Mouse (Mus musculus): ENCODE measurements around the gene Pxdc1.

The Pxdc1 gene

DNA sequence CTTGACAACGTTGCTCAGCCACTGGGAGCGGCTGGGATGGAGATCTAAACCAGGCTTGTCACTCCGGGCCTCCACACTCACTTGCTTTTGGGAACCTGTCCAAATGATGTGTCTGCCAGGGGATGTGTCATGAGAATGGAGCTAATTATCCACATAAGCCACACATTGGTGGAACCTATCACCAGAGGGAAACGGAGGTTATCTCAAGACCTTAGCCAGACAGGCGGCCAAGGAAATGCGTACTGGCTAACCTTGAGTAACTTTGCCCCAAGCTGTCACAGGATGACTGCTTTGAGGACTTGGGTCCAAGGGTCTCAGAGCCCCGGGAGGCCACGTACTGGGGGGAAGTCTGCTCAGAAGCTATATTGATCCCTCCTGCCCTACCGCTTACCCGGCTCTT is 2.3 kb downstream of the Pxdc1 start:
- DNase-seq (ENCODE audit: low spot score): no peak

DNA sequence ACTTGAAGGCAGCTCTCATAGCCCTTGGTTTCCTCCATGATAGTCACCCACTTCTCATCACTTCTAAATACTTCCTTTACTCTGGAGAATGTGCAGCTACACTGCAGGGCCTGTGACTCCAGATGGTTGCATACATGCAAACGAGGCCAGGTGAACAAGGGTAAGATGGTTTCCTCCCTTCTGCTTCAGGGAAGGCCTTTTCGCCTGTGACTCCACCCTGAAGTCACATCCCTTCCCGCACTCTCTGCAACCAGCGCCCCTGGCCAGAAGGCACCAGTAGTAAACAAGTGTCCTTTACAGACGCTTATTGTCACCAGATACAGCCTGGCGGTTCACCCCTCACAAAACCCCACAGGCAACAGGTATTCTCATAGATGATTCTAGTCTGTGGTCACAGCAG is 2.9 kb downstream of the Pxdc1 start:
- no peak for DNase-seq (ENCODE audit: low spot score)

- DNase-seq (ENCODE audit: low spot score): no peak
Measured at GRCm38 (mm10) chr13:34647751-34648150, 5.5 kb downstream of the Pxdc1 start.

- no peak for DNase-seq (ENCODE audit: low spot score)
Measured at GRCm38 (mm10) chr13:34647221-34647620, 6.1 kb downstream of the Pxdc1 start.

DNA sequence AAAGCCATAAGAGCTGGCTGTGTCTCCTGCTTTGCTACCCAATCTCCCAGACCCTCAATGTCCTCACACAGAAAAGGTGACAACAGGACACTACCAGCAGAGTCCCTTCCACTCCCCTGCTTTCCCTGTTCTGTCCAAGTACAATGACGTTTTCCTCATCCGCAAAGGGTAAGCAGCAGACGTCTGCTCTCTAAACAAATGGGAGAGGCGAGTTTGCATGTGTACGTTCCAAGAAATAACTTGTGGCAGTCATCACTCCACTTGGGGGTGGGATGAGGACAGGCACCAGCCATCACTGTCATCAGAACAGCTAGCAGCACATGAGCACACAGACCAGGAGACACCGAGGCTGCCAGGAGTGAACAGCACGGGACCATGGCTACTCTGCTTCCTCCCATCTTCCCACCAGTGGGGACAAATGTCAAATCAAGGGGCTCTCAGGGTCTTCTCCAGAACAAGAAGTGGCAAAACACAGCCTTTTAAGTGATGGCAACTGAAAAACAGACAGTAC is 7.0 kb downstream of the Pxdc1 start:
- no peak for DNase-seq (ENCODE audit: low spot score)

GRCm38 (mm10) chr13:34645519-34645918 is 7.8 kb downstream of the Pxdc1 start:
- no peak for DNase-seq (ENCODE audit: low spot score)

GRCm38 (mm10) chr13:34644401-34644800 is 8.9 kb downstream of the Pxdc1 start:
- no peak for DNase-seq (ENCODE audit: low spot score)

DNA sequence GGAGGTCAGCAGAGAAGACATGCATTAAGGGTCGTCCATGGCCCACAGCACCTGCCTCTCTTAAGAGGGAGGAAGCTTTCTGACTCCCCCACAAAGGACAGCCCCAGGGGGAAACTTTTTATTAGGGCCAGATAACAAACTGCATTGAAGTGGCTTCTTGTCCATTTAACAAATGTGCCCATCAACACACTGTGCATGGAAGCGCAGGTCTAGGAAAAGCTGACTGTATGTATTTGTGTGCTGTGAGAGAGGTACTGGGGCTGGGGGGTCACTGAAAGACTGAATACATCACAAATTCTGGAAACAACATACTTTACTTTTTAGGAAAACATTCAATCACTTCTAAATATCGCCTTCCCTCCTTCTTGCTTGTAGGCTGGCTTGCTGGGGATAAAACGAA is 9.4 kb downstream of the Pxdc1 start:
- no peak for DNase-seq (ENCODE audit: low spot score)

DNA sequence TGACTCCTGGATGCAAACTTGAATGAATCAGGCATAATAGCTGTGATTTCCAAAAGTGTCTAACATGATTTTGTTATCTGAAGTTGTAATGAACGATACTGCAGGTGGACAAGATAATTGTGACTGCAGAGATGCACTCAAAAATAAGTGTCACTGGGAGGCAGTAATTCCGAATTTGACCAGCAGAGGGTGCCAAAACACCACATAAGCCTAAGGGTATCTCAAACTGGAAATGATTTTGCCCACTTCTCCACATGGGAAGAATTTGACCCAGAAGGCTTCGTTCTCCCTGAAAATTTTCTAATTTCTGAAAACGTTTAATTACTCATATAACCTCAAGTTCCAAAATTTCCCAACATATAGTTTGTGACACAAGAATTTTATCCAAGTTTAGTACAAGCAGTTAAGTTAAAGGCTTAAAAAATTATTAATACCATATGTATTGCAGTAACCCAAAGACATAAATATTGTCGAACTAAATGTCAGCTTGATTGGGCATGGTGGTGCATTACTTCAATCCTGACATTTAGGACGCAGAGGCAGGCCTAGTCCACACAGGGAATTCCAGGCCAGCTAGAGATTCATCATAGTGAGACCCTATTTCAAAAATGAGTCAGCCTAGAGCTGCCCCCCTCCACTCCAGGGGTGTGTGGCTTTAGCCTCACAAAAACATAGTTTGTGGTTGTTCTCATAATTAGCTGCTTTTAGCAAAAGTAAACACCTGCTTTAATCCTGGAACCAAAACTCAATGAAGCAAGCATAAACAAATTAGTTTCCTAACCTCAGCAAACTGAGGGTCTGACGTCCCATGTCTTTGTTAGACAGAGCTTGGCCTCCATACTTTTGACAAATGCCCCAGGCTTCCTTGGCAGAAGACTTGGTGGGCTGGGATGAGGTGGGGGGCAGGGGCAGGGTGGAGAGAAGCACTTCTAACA is 10.1 kb downstream of the Pxdc1 start:
- peak; percentile 43 for DNase-seq (ENCODE audit: low spot score)

- no peak for DNase-seq (ENCODE audit: low spot score)
Measured at GRCm38 (mm10) chr13:34641066-34641465, 12.2 kb downstream of the Pxdc1 start.

- DNase-seq (ENCODE audit: low spot score): no peak
Measured at GRCm38 (mm10) chr13:34635978-34636377, 17.3 kb downstream of the Pxdc1 start.

GRCm38 (mm10) chr13:34630319-34630718 is 23.0 kb downstream of the Pxdc1 start:
- no peak for DNase-seq (ENCODE audit: low spot score)

GRCm38 (mm10) chr13:34629741-34630140 is 23.5 kb downstream of the Pxdc1 start:
- no peak for DNase-seq (ENCODE audit: low spot score)

- DNase-seq (ENCODE audit: low spot score): no peak
Measured at GRCm38 (mm10) chr13:34627446-34627845, 25.8 kb downstream of the Pxdc1 start.

GRCm38 (mm10) chr13:34624414-34624813 is 28.9 kb downstream of the Pxdc1 start:
- DNase-seq (ENCODE audit: low spot score): no peak

DNA sequence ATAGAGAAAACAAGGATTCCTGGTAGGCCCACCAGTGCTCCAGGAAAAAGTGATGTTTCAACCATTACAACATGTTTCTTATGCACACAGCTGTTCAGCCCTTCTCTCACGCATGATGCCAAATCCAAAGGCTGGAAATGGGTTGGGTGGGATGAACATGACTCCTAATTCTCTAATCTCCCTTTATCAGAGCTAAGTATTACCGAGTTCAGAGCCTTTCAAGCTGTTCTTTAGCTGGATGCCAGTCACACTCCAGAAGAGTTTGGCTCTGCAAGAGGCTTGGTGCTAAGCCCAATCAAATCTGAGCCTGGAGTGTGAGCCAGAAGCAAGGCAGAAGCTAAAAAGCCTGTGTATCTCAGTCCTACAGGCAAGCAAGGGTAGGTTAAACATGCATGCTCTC is 40.9 kb downstream of the Pxdc1 start:
- DNase-seq (ENCODE audit: low spot score): no peak

GRCm38 (mm10) chr13:34609711-34610110 is 43.6 kb downstream of the Pxdc1 start:
- DNase-seq (ENCODE audit: low spot score): no peak

DNA sequence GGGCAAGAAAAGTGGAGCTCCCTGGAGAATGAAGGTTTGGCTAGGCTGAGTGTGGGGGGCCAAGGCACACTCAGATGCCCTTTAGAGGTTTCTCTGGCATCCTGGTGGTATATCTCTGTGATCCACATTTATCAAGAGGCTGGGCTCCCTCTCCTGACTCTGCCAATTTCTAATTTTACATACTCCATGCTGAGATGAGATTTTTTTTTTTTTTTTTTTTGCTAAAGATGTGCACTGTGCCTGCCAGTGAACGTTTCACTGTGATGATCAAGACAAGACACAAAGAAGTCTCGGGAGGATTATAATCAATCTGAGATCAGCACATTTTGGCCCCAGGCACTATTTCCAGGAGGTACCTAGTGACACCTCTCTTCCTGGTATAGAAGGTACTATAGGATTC is 46.2 kb downstream of the Pxdc1 start:
- DNase-seq (ENCODE audit: low spot score): no peak

GRCm38 (mm10) chr13:34605884-34606283 is 47.4 kb downstream of the Pxdc1 start:
- DNase-seq (ENCODE audit: low spot score): no peak

DNA sequence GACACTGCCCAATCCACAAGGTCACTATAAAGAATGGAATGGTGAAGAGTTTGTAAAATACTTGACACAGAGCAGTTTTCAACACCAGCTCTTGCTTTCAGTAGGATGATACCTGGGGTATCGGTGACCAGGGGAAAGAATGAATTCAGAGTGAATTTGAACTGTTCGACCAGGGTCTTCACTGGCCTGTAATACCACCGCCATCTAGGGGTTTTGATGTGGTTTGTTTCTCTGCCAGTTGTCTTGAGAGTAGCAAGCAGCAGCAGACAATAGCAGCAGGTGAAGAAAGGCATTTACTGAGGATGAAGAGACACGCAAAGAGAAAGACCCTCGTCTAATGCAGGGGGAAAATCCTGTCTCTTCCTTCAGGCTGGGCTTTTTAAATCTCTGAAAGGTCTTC is 48.1 kb downstream of the Pxdc1 start:
- no peak for DNase-seq (ENCODE audit: low spot score)

DNA sequence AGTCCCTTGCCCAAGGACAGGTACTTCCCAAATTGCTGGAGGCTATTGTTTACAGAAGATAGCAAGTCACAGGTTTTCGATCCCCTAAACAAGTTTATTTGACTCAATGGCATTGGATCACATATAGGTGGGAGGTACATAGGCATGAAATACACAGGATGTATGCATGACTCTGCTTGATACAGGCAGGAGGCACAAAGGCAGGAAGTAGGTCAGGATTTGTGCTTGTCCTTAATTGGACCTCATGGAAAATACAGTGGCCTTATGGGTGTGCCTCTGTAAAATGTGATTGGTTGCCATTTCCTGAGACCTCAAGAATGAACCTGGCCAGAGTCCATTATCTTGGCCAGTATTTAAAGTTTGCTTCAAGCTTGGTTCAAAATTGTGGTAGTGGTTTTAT is 48.9 kb downstream of the Pxdc1 start:
- no peak for DNase-seq (ENCODE audit: low spot score)

GRCm38 (mm10) chr13:34602757-34603156 is 50.5 kb downstream of the Pxdc1 start:
- DNase-seq (ENCODE audit: low spot score): no peak

GRCm38 (mm10) chr13:34596797-34597196 is 56.5 kb downstream of the Pxdc1 start:
- no peak for DNase-seq (ENCODE audit: low spot score)

Data from spleen, adult 12 weeks (tissue).